Mouse (Mus musculus) cerebellum, postnatal 36 days (tissue): Measurements from ENCODE around the gene Mettl2.
"Not testable (repeated sequence)": the region's sequence is repeated elsewhere in the genome, so short reads cannot be mapped to it uniquely, and the experiment has no call there.

ENCODE experiments used
- DNase-seq, 2 experiments: peaks; one replicate each; pipeline ENCODE4 v3.0.0; 2021 to 2022; ENCODE audit warnings: mixed read lengths in 2 of 2

The Mettl2 gene

DNA sequence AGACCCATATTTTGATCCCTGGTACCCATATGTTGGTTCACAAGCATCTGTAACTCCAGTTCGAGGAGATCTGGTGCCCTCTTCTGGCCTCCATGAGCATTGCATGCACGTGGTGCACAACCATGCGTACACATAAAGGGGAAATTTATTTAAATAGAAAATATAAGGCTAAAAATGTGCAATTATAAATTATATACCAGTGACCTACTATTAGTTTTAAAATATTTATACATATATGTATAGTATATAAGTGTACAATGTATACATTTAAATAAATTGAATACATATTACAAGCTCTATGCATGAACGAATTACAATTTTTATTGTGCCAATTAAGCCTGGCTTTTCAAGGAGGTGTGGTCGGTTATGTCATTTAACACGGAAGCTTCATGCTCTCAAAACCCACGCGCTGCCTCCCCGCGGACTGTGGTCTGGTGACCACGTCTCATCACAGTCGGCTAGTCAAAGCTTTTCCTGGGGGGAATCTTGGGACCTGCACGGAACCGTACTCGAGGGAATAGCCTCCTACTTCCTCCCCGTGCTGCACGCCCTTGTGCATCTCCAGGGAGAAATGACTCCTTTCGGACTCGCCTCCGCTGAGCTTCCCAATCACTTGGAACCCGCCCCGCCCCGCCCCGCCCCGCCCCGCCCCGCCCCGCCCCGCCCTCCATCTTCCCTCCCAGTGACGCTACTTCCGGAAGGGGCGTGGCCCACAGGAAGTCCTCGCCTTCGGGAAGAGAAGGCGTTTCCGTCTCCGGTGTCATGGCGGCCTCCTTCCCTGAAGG is at the start of gene Mettl2:
Mettl2 (plus strand) TSS at position 691 of the 785 bp plus-strand sequence.
- peak; percentile 82 to 88 for DNase-seq

DNA sequence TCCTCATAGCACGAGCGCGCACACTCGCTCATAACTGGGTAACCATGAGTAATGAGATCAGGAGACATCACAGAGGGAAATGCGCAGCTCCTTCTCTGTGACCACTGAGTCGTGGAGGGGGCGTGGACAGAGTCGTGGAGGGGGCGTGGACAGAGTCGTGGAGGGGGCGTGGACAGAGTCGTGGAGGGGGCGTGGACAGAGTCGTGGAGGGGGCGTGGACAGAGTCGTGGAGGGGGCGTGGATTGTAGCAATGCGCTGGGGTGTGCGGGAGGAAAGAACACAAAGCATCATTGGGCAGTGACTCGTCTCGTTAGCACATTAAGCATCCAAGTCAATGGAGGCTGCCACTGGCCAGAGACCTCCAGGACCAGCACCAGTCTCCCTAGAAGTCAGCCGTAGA is 13.8 kb upstream of the Mettl2 start:
- DNase-seq, result not testable (repeated sequence)

DNA sequence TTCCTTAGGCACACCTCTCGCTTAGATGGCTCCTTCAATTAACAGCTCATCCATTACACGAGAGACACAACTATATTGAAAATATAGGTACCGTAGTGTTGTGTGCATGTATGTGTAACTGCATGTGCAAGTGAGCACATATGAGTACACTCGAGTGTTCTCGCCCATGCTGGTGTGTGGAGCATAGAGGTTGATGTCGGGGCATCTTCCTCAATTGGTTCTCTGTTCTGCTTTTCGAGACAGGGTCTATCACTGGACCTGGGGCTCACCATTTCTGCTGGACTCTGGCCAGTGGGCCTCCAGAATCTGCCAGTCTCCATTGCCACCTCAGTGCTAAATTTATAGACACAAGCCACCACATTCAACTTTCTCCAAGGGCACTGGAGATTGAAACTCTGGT is 8.4 kb upstream of the Mettl2 start:
- no peak for DNase-seq

DNA sequence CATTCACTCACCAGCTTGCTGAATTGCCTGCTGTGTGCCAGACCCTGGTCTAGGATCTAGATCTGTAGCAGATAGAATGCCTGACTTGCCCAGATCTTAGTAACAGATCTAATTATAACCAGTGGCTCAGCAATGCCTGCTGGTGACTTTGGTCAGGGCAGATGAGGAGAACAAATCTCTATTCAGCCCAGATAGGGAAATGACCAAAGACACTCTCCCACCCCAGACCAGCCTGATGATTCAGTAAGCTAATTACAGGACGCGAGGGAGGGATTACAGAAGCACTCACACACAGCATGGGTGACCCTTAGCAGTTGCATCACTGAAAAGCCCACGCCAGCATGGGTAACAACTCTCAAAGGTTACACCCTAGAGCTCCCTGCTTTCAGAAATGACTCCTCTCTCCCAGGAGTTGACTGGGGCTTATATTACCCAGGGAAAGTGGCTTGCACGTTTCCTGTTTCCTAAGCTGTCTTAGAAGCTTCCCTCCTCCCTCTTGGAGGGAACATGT is 5.6 kb upstream of the Mettl2 start:
- no peak for DNase-seq

DNA sequence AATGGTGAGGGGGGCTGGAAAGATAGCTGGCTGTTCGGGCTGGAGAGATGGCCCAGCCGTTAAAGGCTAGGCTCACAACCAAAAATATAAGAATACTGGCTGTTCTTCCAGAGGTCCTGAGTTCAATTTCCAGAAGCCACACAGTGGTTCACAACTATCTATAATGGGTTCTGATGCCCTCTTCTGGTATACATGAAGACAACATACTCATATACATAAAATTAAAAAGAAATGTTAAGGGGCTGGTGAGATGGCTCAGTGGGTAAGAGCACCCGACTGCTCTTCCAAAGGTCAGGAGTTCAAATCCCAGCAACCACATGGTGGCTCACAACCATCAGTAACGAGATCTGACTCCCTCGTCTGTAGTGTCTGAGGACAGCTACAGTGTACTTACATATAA is 4.4 kb upstream of the Mettl2 start:
- not testable (repeated sequence) for DNase-seq

DNA sequence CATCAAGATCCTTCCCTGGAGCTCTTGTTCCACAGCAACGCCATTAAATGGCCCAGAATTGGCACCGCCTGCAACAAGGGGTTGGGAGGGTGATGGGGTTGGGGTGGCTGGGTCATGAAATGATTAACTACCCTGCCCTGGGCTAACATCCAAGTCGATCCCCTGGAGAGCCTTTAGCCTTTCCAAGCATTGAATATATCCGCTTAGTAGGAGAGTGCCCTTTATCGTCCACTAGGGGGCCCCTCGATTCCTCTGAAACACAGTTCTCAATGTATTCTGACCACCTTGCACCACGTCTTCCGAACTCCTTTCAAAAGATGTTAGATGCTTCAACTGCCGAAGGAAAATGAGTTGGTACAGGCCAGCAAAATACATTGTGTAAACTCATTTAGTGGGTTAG is 2.2 kb upstream of the Mettl2 start:
- DNase-seq, result peak; percentile 3 to 6

DNA sequence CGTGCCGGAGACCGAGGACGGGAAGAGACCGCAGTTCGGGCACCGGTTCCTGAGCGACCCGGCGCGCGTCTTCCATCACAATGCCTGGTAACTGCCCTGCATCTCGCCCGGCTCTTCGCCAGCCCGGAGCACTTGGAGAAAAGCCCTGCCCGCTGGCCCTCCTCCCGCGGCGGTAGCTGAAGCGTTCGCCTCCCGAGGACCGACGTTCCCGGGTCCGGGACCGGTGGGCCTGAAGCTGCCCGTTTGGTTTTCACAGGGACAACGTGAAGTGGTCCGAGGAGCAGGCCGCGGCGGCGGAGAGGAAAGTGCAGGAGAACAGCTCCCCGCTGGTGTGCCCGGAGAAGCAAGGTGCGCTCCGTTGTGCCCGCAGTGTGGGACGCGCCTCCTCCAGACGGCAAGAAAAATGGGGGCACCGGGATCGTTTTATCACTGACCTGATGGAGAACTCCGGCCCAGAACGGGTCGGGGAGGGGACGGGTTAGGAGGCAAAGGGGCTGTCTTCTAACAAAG is 350 bp downstream of the Mettl2 start:
- DNase-seq, result no peak

DNA sequence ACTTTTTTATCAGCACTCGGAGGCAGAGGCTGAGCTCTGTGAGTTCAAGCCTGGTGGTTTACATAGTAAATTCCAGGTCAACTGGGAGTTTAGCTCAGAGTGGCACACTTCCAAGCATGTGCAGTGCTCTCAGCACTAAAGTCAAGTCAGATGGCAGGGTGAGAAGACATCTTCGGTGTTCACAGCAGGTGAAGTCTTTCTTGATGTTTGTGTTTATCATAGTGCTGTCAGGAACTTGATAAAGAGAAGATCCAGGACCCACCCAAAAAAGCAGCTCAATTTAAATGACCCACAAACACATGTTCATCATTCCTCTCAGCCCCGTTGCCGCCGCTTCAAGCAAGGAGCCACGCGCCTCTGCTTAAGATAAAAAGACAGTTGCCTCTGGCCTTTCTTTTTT is 9.5 kb downstream of the Mettl2 start:
- no peak for DNase-seq

DNA sequence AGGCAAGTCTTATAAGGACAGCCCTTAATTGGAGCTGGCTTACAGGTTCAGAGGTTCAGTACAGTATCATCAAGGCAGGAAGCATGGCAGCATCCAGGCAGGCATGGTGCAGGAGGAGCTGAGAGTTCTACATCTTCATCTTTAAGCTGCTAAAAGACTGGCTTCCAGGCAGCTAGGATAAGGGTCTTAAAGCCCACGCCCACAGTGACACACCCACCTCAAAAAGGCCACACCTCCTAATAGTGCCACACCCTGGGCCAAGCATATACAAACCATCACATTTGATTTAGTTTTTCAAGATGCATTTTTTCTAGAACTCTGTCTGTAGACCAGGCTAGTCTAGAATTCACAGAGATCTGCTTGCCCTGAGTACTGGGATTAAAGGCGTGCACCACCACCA is 11.0 kb downstream of the Mettl2 start:
- not testable (repeated sequence) for DNase-seq

DNA sequence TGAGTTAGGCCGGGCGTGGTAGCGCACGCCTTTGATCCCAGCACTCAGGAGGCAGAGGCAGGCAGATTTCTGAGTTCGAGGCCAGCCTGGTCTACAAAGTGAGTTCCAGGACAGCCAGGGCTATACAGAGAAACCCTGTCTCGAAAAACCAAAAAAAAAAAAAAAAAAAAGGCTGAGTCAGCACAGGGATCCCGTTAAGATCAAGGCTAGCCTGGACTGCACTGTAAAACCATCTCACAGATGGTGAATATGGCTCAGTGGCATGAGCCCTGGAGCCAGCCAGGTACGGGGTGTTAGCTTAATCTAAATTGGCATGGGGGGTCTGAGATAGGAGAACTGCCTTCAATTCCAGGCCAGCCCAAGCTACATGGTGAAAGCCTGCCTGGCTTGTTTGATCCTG is 14.3 kb downstream of the Mettl2 start:
- DNase-seq, result not testable (repeated sequence)

DNA sequence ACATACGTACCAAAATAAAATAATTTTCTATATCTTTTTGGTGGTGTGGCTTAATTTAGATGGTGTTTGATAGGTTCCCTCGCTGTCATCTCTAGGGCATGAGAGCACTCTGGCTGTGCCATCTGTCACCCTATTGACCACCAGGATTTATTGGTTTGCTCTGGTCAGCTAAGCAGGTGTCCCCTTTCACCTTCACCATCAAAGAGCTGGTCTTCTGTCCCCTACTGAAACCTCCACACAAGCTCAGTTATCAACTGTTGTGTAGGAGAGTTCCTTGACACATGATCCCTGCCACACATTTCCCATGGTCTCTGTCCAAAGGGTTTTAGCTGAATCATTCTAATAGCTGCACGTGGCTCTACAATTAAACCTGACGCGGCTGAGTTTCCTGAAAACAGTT is 14.9 kb downstream of the Mettl2 start:
- DNase-seq, result no peak

DNA sequence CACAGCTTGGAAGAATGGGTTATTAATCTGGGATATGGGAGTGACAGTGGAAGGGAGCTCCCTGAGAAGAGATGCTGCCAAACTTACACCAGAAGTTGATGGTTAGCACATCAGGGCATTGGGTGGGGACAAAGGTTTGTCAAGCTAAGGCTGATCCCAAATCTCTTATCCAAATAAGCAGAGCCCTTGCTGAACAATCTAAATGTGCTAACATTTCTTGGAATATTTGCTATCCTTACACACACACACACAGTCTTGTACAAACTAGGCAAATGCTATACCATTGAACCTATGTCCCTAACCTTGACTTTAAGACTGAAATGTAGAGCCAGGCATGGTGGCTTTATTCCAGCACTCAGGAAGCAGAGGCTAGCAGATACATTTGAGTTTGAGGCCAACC is 17.3 kb downstream of the Mettl2 start:
- DNase-seq, result no peak

DNA sequence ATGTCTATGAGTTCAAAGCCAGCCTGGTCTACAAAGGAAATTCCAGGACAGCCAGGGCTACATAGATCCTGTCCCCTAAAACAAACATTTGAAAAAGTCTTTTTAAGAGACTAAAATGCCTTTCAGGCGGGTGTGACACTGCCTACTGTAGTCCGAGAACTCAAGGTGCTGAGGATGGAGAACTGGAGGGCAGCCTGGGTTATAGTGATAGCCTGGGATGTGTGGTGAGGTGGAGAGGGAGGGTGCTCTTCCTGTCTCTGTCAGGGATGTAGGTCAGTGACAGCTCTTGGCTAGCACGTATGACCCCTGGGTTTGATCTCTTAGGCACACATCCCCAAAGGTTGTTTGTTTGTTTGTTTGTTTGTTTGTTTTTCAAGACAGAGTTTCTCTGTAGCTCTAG is 17.9 kb downstream of the Mettl2 start:
- no peak for DNase-seq

DNA sequence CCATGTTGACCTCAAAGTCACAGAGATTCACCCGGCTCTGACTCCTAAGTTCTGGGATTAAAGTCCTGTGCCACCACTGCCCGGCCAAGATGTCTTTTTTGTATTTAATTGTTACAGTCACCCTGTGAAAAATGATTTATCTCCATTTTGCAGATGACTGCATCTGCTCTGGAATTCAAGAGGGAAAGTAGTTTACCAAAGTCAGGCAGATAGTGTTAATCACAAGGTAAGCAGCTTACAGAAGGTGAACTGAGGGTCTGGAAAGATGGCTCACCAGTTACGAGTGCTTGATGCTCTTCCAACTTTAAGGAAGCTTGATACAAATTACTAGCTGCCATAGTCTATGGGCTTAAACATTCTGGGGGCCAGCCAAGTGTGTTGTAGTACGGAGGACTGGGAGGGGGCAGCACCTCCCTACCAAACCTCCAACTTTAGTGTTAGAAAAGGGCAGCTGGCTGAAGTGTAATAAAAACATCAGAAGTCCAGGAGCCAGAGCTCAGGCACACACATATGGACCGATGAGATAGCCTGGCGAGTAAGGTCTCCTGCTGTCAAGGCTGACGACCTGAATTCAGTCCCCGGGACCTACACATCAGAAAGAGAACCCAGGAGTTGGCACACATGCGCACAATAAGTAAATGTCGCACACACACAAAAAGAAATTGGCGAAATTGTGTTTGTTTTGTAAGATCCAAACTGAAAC is 18.4 kb downstream of the Mettl2 start:
- no peak for DNase-seq

DNA sequence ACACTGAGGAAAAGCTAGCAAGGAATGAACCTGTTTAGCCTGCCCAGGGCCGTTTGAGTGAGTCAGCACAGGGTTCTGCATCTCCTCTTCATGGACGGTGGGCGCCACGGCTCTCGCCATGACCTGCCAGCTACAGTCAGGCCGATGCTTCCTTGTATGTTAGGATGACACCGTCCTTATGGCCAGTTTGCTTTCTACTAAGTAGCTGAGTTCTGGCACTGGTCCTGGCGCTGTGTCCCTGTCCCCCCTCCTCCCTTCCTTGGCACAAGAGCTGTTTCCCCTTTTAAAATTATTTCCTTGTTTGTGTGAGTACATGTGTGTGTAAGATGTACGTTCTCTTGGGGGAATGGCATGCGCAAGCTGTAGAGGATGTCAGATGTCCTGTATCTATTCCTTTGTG is 19.0 kb downstream of the Mettl2 start:
- no peak for DNase-seq

DNA sequence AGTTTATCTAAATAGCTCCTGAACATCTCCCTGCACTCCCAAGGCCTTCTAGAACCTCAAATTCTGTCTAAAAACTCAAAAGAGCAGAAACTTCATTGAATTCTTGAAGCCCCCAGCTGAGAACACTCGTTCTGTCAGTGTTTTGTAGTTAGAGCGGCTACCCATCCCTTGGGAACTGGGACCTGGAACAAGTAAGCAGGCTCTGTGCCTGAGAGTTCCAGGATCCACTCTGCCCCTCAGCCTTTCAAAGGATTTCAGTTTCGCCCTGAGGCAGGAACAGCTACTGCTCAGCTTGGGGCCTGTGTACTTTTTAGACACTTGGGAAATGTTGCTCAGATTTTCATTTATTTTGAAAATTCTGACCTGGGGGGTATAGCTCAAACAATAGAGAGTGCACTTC is 20.4 kb downstream of the Mettl2 start, which contains the start of gene Gm10842:
Gm10842 (plus strand) TSS at position 301 of the 400 bp plus-strand sequence.
- DNase-seq, result no peak

DNA sequence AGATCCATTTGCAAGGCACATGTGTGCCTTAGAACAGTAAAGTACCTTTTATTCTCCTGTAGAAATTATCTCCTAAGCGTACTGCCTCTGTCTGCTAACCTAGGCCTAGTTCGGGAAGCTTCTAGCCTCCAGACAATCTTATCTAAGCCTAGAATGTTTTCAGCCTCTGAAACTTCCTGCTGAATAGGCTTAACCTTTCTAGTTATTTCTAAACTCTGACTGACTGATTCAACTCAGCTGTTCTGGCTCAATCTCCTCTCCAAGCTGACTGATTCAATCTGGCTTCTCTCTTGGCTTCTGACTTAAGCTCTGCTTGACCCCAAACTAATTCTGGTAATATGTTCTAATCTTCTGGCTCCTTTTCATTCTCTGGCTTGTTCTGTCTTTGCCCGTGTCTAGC is 23.1 kb downstream of the Mettl2 start:
- no peak for DNase-seq

DNA sequence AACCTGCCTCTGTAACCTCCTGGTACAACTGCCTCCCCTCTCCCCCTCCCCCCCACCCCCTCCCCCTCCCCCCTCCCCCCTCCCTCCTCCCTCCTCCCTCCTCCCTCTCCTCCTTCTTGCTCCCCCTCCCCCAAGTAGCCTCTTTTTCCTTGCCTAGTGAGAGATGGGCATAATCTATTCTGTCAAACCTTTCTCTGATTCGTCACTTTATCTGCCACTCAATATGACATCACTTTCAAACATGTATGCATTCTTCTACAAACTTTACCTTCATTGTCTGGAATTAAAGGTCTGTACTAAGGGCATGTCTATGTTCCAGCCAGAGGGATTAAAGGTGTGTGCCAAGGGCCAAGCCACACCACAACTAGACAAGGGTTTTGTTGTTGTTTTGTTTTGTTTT is 23.5 kb downstream of the Mettl2 start:
- DNase-seq, result no peak

DNA sequence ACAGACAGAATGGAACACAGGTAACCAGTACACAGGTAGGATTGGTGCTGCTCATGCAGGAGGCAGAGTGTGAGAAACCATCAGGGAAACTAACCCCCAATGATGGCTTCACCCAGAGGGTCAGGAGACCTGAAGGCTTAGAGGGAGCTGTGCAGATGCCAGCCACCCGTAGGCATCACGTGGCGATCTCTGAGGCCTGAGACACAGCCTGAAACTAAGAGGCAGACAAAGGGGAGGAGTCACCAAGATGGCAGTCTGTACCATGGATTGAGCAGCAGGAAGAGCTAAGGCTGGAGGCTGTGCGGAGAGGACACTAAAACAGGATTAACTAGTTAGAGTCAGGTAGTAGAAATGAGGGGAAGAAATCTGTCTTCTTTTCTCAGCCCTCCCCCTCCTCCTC is 24.5 kb downstream of the Mettl2 start:
- no peak for DNase-seq

DNA sequence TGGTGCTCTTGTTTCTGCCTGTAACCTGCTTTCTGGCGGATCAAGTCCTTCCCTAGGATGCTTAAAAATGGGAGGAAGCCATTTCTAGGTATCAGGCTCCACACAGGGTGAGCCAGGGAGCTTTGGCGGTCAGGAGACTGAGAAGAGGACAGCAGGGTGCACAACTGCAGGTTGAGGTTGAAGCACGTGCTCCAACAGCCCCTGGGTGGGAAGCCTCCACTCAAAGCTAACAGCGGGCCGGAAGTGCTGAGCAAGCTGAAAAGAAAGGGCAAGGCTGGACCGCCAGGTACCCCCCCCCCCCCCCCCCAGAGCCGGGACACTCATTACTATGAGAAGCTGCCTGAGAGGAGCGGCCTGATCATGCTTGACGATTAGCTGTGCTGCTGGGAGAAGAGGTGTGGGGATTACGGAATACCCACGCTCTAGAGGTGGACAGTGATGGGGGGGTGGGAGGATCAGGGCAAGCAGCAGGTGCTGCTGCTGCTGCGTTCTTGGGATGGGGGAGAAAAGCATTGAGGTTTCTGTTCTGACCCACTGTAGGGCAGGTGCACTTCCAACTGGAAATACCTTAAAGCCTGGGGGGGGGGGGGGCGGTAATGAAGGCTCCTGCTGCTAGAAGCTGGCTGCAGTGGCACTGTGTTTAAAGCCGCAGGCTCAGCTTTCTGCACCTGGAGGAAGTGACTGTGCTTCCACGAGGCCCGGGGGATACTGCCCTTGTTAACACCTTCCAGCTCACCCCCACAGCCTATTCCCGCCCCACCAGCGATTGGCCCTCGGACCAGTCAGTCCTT is 25.2 kb downstream of the Mettl2 start:
- DNase-seq, result no peak

DNA sequence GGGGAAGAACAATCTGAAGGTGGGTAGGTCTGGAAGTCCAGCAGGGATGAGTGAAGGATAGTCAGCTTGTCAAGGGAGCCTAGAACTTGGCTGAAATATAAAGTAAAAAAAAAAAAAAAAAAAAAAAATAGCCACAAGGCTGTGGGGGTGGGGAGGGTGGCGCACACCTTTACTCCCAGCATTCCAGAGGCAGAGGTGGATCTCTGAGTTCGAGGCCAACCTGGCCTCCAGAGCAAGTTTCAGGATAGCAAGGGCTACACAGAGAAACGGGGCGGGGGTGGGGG is 25.7 kb downstream of the Mettl2 start:
- no peak for DNase-seq

DNA sequence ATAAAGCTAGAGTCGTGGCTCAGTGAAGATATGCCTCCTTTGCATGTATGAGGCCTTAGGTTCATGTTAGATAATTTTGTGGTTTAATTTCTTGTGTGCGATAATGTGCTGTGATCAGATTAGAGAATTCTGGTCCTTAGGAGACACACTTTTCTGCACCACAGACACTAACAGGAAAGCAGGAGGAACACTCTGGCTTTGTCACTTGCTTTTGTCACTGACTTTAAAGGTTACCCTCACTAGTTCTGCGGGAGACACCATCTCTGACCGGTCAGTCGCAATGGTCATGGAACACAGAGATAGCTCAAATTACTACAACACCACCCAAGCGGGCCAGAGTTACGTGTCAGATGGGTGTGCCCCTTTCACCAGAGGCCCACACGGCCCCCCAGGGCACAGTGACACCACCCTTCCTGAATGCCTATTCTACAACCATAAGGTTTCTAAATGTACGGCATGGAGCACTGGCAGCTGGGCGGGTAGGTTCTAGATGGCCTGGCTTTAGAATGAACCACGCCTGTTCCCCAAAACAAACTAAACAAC is 26.2 kb downstream of the Mettl2 start:
- DNase-seq, result no peak
